Mouse (Mus musculus) adrenal gland (tissue): ENCODE measurements at regions not wholly inside any gene's neighbourhood (a gene's known extent, or its start where the extent isn't known, plus 50 kb on each side); places are given as distances from the start of the nearest gene placed in this dataset.

Source experiments
- intact Hi-C: fragments of 180-260 bp; cut with DNase I; formaldehyde crosslinking; loops from one replicate; pipeline ENCODE4 v1.15.1; 2025

DNA sequence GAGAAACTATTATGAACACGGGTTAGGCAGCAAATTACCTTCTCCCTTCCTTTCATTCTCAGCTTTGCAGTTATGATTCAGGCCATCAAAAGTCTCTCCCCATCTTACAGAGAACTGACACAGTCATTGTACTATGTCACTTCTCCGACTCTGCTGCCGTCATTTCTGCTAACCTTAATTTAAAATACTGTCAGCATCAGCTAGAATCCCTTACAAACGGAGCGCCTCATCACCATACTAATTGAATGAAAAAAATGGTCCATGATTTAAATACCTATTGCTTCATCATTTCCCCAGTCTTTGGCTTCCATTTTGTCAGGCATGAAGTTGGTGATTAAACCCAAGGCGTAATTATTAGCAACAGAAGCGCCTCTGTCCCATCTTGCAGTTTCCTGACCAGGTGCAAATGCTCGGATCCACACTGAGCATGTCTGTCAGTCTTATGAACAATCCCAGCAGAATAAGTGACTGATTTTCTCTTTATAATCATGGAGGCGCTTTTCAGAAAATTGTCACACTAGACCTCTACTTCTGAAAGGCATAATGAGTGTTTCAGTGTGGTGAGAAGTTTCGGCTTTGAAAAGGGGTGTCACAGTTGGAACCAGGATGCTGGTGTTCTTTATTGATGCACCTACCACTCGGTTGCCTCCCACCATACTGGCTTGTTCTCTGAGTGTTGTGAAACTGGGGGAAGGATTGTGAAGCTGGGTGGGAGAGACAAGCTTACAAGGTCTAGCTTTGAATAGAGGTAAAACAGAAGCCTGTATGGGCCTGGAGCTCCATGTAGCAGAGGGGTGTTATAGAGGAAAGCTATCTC is 52.4 kb upstream of the Npy start:
- intact Hi-C loops: no loop called here
